Mouse (Mus musculus) bone marrow macrophage, adult 2 months (primary cell): Measurements from ENCODE around the gene Cnn2.

Source experiments
- CTCF ChIP-seq: IDR thresholded peaks from 2 replicates; pipeline ENCODE4 v1.5.1; 2012; ENCODE audit warnings: low read depth, mild to moderate bottlenecking, low read length, moderate library complexity
- POLR2A ChIP-seq: IDR thresholded peaks from 2 replicates; pipeline ENCODE4 v1.6.1; 2012; ENCODE audit warnings: mild to moderate bottlenecking, low read depth, low read length, borderline replicate concordance

GRCm38 (mm10) chr10:79984871-79985270, 3.5 kb upstream of the Cnn2 start:
- TF ChIP-seq POLR2A (no peak), CTCF (no peak)
